8 mouse cellular contexts compared by ENCODE assay signal in genomic region chr1:74030901-74031360, GRCm38 (mm10).
DNase-seq lines count a peak whose midpoint lies in the region; ATAC-seq and TF ChIP-seq lines count a peak whose summit lies in the region.

No protein-coding gene starts in this region.

- H3K4me1 ChIP-seq in intestine, embryonic 14.5 days (replicated peaks; ENCODE audit: control insufficient read depth, insufficient read depth, low read length) = peaks cover 62% of the 10 kb centered on the region
- H3K4me1 ChIP-seq in liver, embryonic 14.5 days (replicated peaks; ENCODE audit: control insufficient read depth in 2 of 2, insufficient read depth in 2 of 2, low read length in 1 of 2) = peaks cover 0 to 13% of the 10 kb centered on the region in 2 experiments; a peak in 2 of 4 replicates

- H3K4me2 ChIP-seq in intestine, embryonic 14.5 days (ENCODE audit: low read length) = no peak overlapping the region
- no peak overlapping the region for H3K4me2 ChIP-seq in liver, embryonic 14.5 days (ENCODE audit: low read depth)

- H3K4me3 ChIP-seq in intestine, embryonic 14.5 days (ENCODE audit: low read depth, low read length) = no peak overlapping the region
- H3K4me3 ChIP-seq in liver, embryonic 14.5 days (ENCODE audit: insufficient read depth in 1 of 2, low read depth in 2 of 2, low read length in 2 of 2) = no peak overlapping the region

- H3K9me3 ChIP-seq in intestine, embryonic 14.5 days (ENCODE audit: control insufficient read depth, low read length) = no peaks in the 10 kb centered on the region
- no peaks in the 10 kb centered on the region for H3K9me3 ChIP-seq in liver, embryonic 14.5 days (ENCODE audit: control insufficient read depth, low read length)

- no peak for TF ChIP-seq EP300 in liver, embryonic 14.5 days (IDR thresholded peaks at IDR 0.05; ENCODE audit: low read depth)

- peak; percentile 48 for DNase-seq in right cerebral cortex, postnatal 4 days
- no peak for DNase-seq in right cerebral cortex, postnatal 25 days
- peak; percentile 64 for DNase-seq in forelimb bud, embryonic 11.5 days (ENCODE audit: low read depth, low spot score)
- no peak for DNase-seq in intestine, embryonic 14.5 days (ENCODE audit: low spot score)
- DNase-seq in liver, embryonic 14.5 days (ENCODE audit: low read depth in 3 of 3, low spot score in 3 of 3) = no peak
- DNase-seq in ovary, postnatal 14 days (ENCODE audit: low spot score) = peak; percentile 57
- no peak for DNase-seq in left cerebral cortex, postnatal 25 days (ENCODE audit: low spot score in 2 of 2)

- H3K36me3 ChIP-seq in intestine, embryonic 14.5 days (ENCODE audit: control insufficient read depth, insufficient read depth, low read length) = no peaks in the 10 kb centered on the region
- no peaks in the 10 kb centered on the region for H3K36me3 ChIP-seq in liver, embryonic 14.5 days (replicated peaks; ENCODE audit: control insufficient read depth, insufficient read depth, low read depth)

- 11% methylated on average over 3 of the region's 3 CpGs for WGBS in intestine, embryonic 14.5 days
- WGBS in liver, embryonic 14.5 days (ENCODE audit: insufficient replicate concordance) = 21% methylated on average over 3 of the region's 3 CpGs

- H3K9ac ChIP-seq in intestine, embryonic 14.5 days (ENCODE audit: low read length) = no peak overlapping the region
- no peak overlapping the region for H3K9ac ChIP-seq in liver, embryonic 14.5 days (replicated peaks)

- peak; percentile 38; the same call in 1 of the 2 replicates for ATAC-seq in intestine, embryonic 14.5 days (replicated peaks; ENCODE audit: low FRiP score, low TSS enrichment, low read depth)
- ATAC-seq in liver, embryonic 14.5 days (ENCODE audit: insufficient read depth) = 0 out of 2 replicates have a peak, but pooled peaks have one; percentile 22
- ATAC-seq in frontal cortex, adult (ENCODE audit: low TSS enrichment) = no peak

- intact Hi-C loops in left cerebral cortex, postnatal 25 days (cut with DNase I) = no loop called here

- H3K27me3 ChIP-seq in intestine, embryonic 14.5 days (replicated peaks; ENCODE audit: control insufficient read depth, insufficient read depth, low read length) = no peaks in the 10 kb centered on the region
- peaks cover 5% of the 10 kb centered on the region for H3K27me3 ChIP-seq in liver, embryonic 14.5 days (ENCODE audit: control insufficient read depth, insufficient read depth, low read length)

- no peak for TF ChIP-seq CTCF in liver, embryonic 14.5 days (IDR thresholded peaks at IDR 0.05; ENCODE audit: low read depth)

- peak overlapping the region; percentile 51 for H3K27ac ChIP-seq in intestine, embryonic 14.5 days (ENCODE audit: low read depth)
- no peak overlapping the region for H3K27ac ChIP-seq in liver, embryonic 14.5 days

Comparison
In these comparisons a context has a peak if more than half of its experiments do, and no peak if none do; other contexts are left out.
1. DNase-seq: peak in right cerebral cortex, postnatal 4 days (single experiment), forelimb bud, embryonic 11.5 days (single experiment) and ovary, postnatal 14 days (single experiment); none in right cerebral cortex, postnatal 25 days (single experiment), intestine, embryonic 14.5 days (single experiment), liver, embryonic 14.5 days (0 of 3) and left cerebral cortex, postnatal 25 days (0 of 2).